Mouse (Mus musculus): Measurements from ENCODE around the gene Fmo6. TPM values are rescaled to one million over a fixed set of nuclear protein-coding genes. Genes with fewer than 3 reads are reported as not detected.
A peak's percentile ranks its signal among the peaks of the same experiment; 100 is the strongest.

The Fmo6 gene
- total RNA-seq, 1 experiment: not detected

DNA sequence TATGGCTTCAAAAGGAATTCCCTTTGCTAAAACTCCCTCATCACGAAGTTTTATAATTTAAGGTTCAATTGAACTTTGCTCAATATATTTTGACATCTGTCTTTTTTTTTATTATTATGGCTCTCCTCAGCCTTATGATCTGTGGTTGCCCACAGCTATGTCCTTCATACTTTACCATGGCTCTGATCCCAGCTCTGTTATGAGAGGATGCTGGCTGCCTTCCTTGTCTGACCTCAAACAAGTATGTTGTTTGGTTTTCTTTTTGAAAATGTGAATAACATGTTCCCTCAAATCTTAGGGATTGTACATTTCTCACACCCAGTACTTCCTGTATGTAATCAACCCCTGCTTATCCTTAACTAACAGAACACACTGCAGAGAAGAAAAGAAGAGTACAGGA, 20.1 kb upstream of the Fmo6 start:
- in situ Hi-C loops (cut with MboI; ENCODE audit: low sequenced_read_pairs in 2 of 2, unreplicated experiment in 2 of 2): no loop called here
- H3K27ac ChIP-seq (ENCODE audit: insufficient read depth, low read depth, low read length, poor library complexity, severe bottlenecking): no peak overlapping the region
- no peaks in the 10 kb centered on the region for H3K36me3 ChIP-seq (ENCODE audit: control insufficient read depth, insufficient read depth, low read length, poor library complexity, severe bottlenecking)
- TF ChIP-seq ZC3H11A (IDR thresholded peaks at IDR 0.05; ENCODE audit: borderline replicate concordance, low read depth, low read length) (no peak), ZNF384 (IDR thresholded peaks at IDR 0.05; ENCODE audit: low read depth, low read length) (no peak), HCFC1 (IDR thresholded peaks at IDR 0.05; ENCODE audit: borderline replicate concordance, insufficient read depth, low read length) (no peak), CHD2 (IDR thresholded peaks at IDR 0.05; ENCODE audit: low read depth, low read length) (no peak), MAFK (IDR thresholded peaks at IDR 0.05; ENCODE audit: insufficient read depth, low read depth, low read length) (no peak)
- no peak overlapping the region for H3K9ac ChIP-seq (ENCODE audit: insufficient read depth, low read depth, low read length, poor library complexity, severe bottlenecking)
- H3K4me3 ChIP-seq (ENCODE audit: insufficient read depth in 1 of 2, low read depth in 1 of 2, low read length in 2 of 2, poor library complexity in 1 of 2, severe bottlenecking in 1 of 2): no peak overlapping the region
- H3K9me3 ChIP-seq (ENCODE audit: control insufficient read depth, insufficient read depth, low read depth, low read length): no peaks in the 10 kb centered on the region
- no peak for DNase-seq (ENCODE audit: low read depth, low spot score)
- no peaks in the 10 kb centered on the region for H3K4me1 ChIP-seq (ENCODE audit: control insufficient read depth in 2 of 2, insufficient read depth in 2 of 2, low read length in 2 of 2, poor library complexity in 1 of 2)

- Histone ChIP-seq H3K9me3 (ENCODE audit: control insufficient read depth, insufficient read depth, low read depth, low read length) (no peaks in the 10 kb centered on the region), H3K36me3 (ENCODE audit: control insufficient read depth, insufficient read depth, low read length, poor library complexity, severe bottlenecking) (no peaks in the 10 kb centered on the region), H3K4me1 (ENCODE audit: control insufficient read depth in 2 of 2, insufficient read depth in 2 of 2, low read length in 2 of 2, poor library complexity in 1 of 2) (no peaks in the 10 kb centered on the region), H3K9ac (ENCODE audit: insufficient read depth, low read depth, low read length, poor library complexity, severe bottlenecking) (no peak overlapping the region), H3K4me3 (ENCODE audit: insufficient read depth in 1 of 2, low read depth in 1 of 2, low read length in 2 of 2, poor library complexity in 1 of 2, severe bottlenecking in 1 of 2) (no peak overlapping the region), H3K27ac (ENCODE audit: insufficient read depth, low read depth, low read length, poor library complexity, severe bottlenecking) (no peak overlapping the region)
- no peak for TF ChIP-seq HCFC1 (IDR thresholded peaks at IDR 0.05; ENCODE audit: borderline replicate concordance, insufficient read depth, low read length)
- no peak for TF ChIP-seq ZNF384 (IDR thresholded peaks at IDR 0.05; ENCODE audit: low read depth, low read length)
- TF ChIP-seq ZC3H11A (IDR thresholded peaks at IDR 0.05; ENCODE audit: borderline replicate concordance, low read depth, low read length): no peak
- no peak for TF ChIP-seq MAFK (IDR thresholded peaks at IDR 0.05; ENCODE audit: insufficient read depth, low read depth, low read length)
- no peak for TF ChIP-seq CHD2 (IDR thresholded peaks at IDR 0.05; ENCODE audit: low read depth, low read length)
- in situ Hi-C loops (cut with MboI; ENCODE audit: low sequenced_read_pairs in 2 of 2, unreplicated experiment in 2 of 2): no loop called here
- DNase-seq (ENCODE audit: low read depth, low spot score): no peak
These were observed 15.8 kb upstream of the Fmo6 start for GRCm38 (mm10) chr1:162953079-162953478.

GRCm38 (mm10) chr1:162949763-162950162, 12.4 kb upstream of the Fmo6 start:
- Histone ChIP-seq H3K36me3 (ENCODE audit: control insufficient read depth, insufficient read depth, low read length, poor library complexity, severe bottlenecking) (no peaks in the 10 kb centered on the region), H3K27ac (ENCODE audit: insufficient read depth, low read depth, low read length, poor library complexity, severe bottlenecking) (no peak overlapping the region), H3K9me3 (ENCODE audit: control insufficient read depth, insufficient read depth, low read depth, low read length) (no peaks in the 10 kb centered on the region), H3K9ac (ENCODE audit: insufficient read depth, low read depth, low read length, poor library complexity, severe bottlenecking) (no peak overlapping the region), H3K4me3 (ENCODE audit: insufficient read depth in 1 of 2, low read depth in 1 of 2, low read length in 2 of 2, poor library complexity in 1 of 2, severe bottlenecking in 1 of 2) (no peak overlapping the region), H3K4me1 (ENCODE audit: control insufficient read depth in 2 of 2, insufficient read depth in 2 of 2, low read length in 2 of 2, poor library complexity in 1 of 2) (no peaks in the 10 kb centered on the region)
- DNase-seq (ENCODE audit: low read depth, low spot score): no peak
- peak; percentile 79 for TF ChIP-seq MAFK (IDR thresholded peaks at IDR 0.05; ENCODE audit: insufficient read depth, low read depth, low read length)
- TF ChIP-seq CHD2 (IDR thresholded peaks at IDR 0.05; ENCODE audit: low read depth, low read length): no peak
- in situ Hi-C loops (cut with MboI; ENCODE audit: low sequenced_read_pairs in 2 of 2, unreplicated experiment in 2 of 2): no loop called here

DNA sequence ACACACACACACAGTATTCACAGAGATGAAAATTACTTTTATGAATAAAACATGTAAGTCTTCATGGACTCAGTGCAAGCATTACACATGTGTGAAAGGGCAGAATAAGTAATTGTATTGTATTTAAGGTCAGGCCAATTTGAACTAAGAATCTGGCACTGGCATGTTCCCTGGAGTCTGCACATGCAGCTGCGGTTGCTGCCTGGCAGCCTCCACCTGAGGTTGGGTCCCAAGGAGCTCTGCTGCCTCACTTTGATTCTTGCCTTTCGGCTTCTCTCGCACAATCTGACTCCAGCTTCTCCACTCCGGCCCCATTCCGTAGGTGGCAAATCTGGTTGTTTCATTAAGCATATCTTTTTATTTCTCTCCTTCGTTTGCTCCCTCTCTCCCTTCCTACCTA, 10.6 kb upstream of the Fmo6 start:
- TF ChIP-seq ZC3H11A (IDR thresholded peaks at IDR 0.05; ENCODE audit: borderline replicate concordance, low read depth, low read length) (no peak), HCFC1 (IDR thresholded peaks at IDR 0.05; ENCODE audit: borderline replicate concordance, insufficient read depth, low read length) (no peak), ZNF384 (IDR thresholded peaks at IDR 0.05; ENCODE audit: low read depth, low read length) (no peak)
- DNase-seq (ENCODE audit: low read depth, low spot score): no peak

GRCm38 (mm10) chr1:162946837-162947558, 9.7 kb upstream of the Fmo6 start:
- DNase-seq (ENCODE audit: low read depth, low spot score): no peak
- in situ Hi-C loops (cut with MboI; ENCODE audit: low sequenced_read_pairs in 2 of 2, unreplicated experiment in 2 of 2): no loop called here
- Histone ChIP-seq H3K4me3 (ENCODE audit: insufficient read depth in 1 of 2, low read depth in 1 of 2, low read length in 2 of 2, poor library complexity in 1 of 2, severe bottlenecking in 1 of 2) (no peak overlapping the region), H3K9me3 (ENCODE audit: control insufficient read depth, insufficient read depth, low read depth, low read length) (no peaks in the 10 kb centered on the region), H3K27ac (ENCODE audit: insufficient read depth, low read depth, low read length, poor library complexity, severe bottlenecking) (no peak overlapping the region), H3K9ac (ENCODE audit: insufficient read depth, low read depth, low read length, poor library complexity, severe bottlenecking) (no peak overlapping the region), H3K36me3 (ENCODE audit: control insufficient read depth, insufficient read depth, low read length, poor library complexity, severe bottlenecking) (no peaks in the 10 kb centered on the region), H3K4me1 (ENCODE audit: control insufficient read depth in 2 of 2, insufficient read depth in 2 of 2, low read length in 2 of 2, poor library complexity in 1 of 2) (no peaks in the 10 kb centered on the region)
- TF ChIP-seq MAFK (IDR thresholded peaks at IDR 0.05; ENCODE audit: insufficient read depth, low read depth, low read length) (no peak), HCFC1 (IDR thresholded peaks at IDR 0.05; ENCODE audit: borderline replicate concordance, insufficient read depth, low read length) (no peak), CHD2 (IDR thresholded peaks at IDR 0.05; ENCODE audit: low read depth, low read length) (no peak), ZNF384 (IDR thresholded peaks at IDR 0.05; ENCODE audit: low read depth, low read length) (no peak), ZC3H11A (IDR thresholded peaks at IDR 0.05; ENCODE audit: borderline replicate concordance, low read depth, low read length) (no peak)

More for the DNA sequence above, 10.6 kb upstream of the Fmo6 start:
- in situ Hi-C loops (cut with MboI; ENCODE audit: low sequenced_read_pairs in 2 of 2, unreplicated experiment in 2 of 2): no loop called here
- H3K27ac ChIP-seq (ENCODE audit: insufficient read depth, low read depth, low read length, poor library complexity, severe bottlenecking): no peak overlapping the region
- no peak overlapping the region for H3K9ac ChIP-seq (ENCODE audit: insufficient read depth, low read depth, low read length, poor library complexity, severe bottlenecking)
- no peaks in the 10 kb centered on the region for H3K9me3 ChIP-seq (ENCODE audit: control insufficient read depth, insufficient read depth, low read depth, low read length)
- H3K4me3 ChIP-seq (ENCODE audit: insufficient read depth in 1 of 2, low read depth in 1 of 2, low read length in 2 of 2, poor library complexity in 1 of 2, severe bottlenecking in 1 of 2): no peak overlapping the region
- H3K36me3 ChIP-seq (ENCODE audit: control insufficient read depth, insufficient read depth, low read length, poor library complexity, severe bottlenecking): no peaks in the 10 kb centered on the region
- no peaks in the 10 kb centered on the region for H3K4me1 ChIP-seq (ENCODE audit: control insufficient read depth in 2 of 2, insufficient read depth in 2 of 2, low read length in 2 of 2, poor library complexity in 1 of 2)
